37 mouse cellular contexts compared by ENCODE assay signal in genomic region chr10:76548218-76548617, GRCm38 (mm10). TPM values are rescaled to one million over a fixed set of nuclear protein-coding genes. Genes with fewer than 3 reads are reported as not detected.
"Had no signal": no experiment of that assay in that cellular context is flagged by ENCODE, and none has a peak within 500 bp of the region (broad histone marks: within the 10 kb centered on the region; RNA-seq: fewer than 3 reads in every experiment).

No protein-coding gene starts in this region.

- H3K4me1 ChIP-seq: embryonic facial prominence, embryonic 10.5 days; embryonic facial prominence, embryonic 12.5 days; embryonic facial prominence, embryonic 13.5 days; embryonic facial prominence, embryonic 15.5 days; forebrain, embryonic 10.5 days; forebrain, embryonic 12.5 days; forebrain, embryonic 13.5 days; forebrain, embryonic 15.5 days had no signal

- H3K27me3 ChIP-seq: embryonic facial prominence, embryonic 12.5 days; embryonic facial prominence, embryonic 13.5 days; embryonic facial prominence, embryonic 15.5 days; forebrain, embryonic 12.5 days; forebrain, embryonic 13.5 days; forebrain, embryonic 15.5 days had no signal

- H3K9me3 ChIP-seq: embryonic facial prominence, embryonic 10.5 days; embryonic facial prominence, embryonic 12.5 days; embryonic facial prominence, embryonic 13.5 days; embryonic facial prominence, embryonic 15.5 days; forebrain, embryonic 10.5 days; forebrain, embryonic 12.5 days; forebrain, embryonic 13.5 days; forebrain, embryonic 15.5 days had no signal

- H3K9ac ChIP-seq: embryonic facial prominence, embryonic 12.5 days; embryonic facial prominence, embryonic 13.5 days; embryonic facial prominence, embryonic 15.5 days; forebrain, embryonic 12.5 days; forebrain, embryonic 13.5 days; forebrain, embryonic 15.5 days; forebrain, postnatal 0 days had no signal

- DNase-seq: cerebellum, adult 2 months; cerebellum, adult 8-10 months; cerebellum, adult 9-10 months; cerebellum, adult 9-11 months; cerebellum, postnatal 10 days; cerebellum, postnatal 14 days; cerebellum, postnatal 25 days; cerebellum, postnatal 36 days; embryo, embryonic 11 days; forebrain, postnatal 0 days; gastrocnemius, adult 2 months; gastrocnemius, postnatal 10 days; gastrocnemius, postnatal 14 days; gastrocnemius, postnatal 25 days; gastrocnemius, postnatal 36 days; heart, adult 18-20 months; heart, adult 2 months had no signal

- H3K27ac ChIP-seq: embryonic facial prominence, embryonic 10.5 days; embryonic facial prominence, embryonic 12.5 days; embryonic facial prominence, embryonic 13.5 days; embryonic facial prominence, embryonic 15.5 days; forebrain, embryonic 10.5 days; forebrain, embryonic 12.5 days; forebrain, embryonic 13.5 days; forebrain, embryonic 15.5 days; gastrocnemius, adult 2 months; heart, adult 2 months had no signal

- ATAC-seq: forebrain, embryonic 13.5 days; forebrain, embryonic 14.5 days; forebrain, embryonic 15.5 days; forebrain, embryonic 16.5 days; forebrain, postnatal 0 days had no signal

- H3K4me2 ChIP-seq: embryonic facial prominence, embryonic 12.5 days; embryonic facial prominence, embryonic 13.5 days; embryonic facial prominence, embryonic 15.5 days; forebrain, embryonic 12.5 days; forebrain, embryonic 13.5 days; forebrain, embryonic 15.5 days had no signal

- H3K4me3 ChIP-seq: embryonic facial prominence, embryonic 10.5 days; embryonic facial prominence, embryonic 12.5 days; embryonic facial prominence, embryonic 13.5 days; embryonic facial prominence, embryonic 15.5 days; erythroblast, embryonic 14.5 days; forebrain, embryonic 10.5 days; forebrain, embryonic 12.5 days; forebrain, embryonic 13.5 days; forebrain, embryonic 15.5 days; gastrocnemius, adult 2 months; heart, adult 2 months had no signal

RNA-seq across cellular contexts. Expression of gene Spatc1l, which starts 13.9 kb away (rescaled TPM):
- total RNA-seq: common myeloid progenitor, adult 5-6 weeks; forebrain, postnatal 0 days; gastrocnemius, adult 18-20 months; gastrocnemius, adult 2 months; gastrocnemius, adult 8-10 months; gastrocnemius, postnatal 10 days; gastrocnemius, postnatal 14 days; gastrocnemius, postnatal 25 days; gastrocnemius, postnatal 36 days; gastrocnemius, postnatal 4 days; granulocyte monocyte progenitor cell, adult 5-6 weeks; heart, adult 18-20 months; heart, adult 2 months had no signal
- polyA plus RNA-seq: embryonic facial prominence, embryonic 11.5 days; embryonic facial prominence, embryonic 12.5 days; embryonic facial prominence, embryonic 13.5 days; embryonic facial prominence, embryonic 14.5 days; erythroblast, embryonic 14.5 days; forebrain, embryonic 10.5 days; forebrain, embryonic 11.5 days; forebrain, embryonic 12.5 days; forebrain, embryonic 14.5 days; forebrain, embryonic 15.5 days; forebrain, postnatal 0 days had no signal

RNA-seq across cellular contexts. Expression of gene Ftcd, which starts 27.2 kb away (rescaled TPM):
- total RNA-seq: common myeloid progenitor, adult 5-6 weeks; gastrocnemius, adult 2 months; gastrocnemius, postnatal 10 days; gastrocnemius, postnatal 14 days; gastrocnemius, postnatal 25 days; gastrocnemius, postnatal 36 days; granulocyte monocyte progenitor cell, adult 5-6 weeks; heart, adult 18-20 months; heart, adult 2 months had no signal
- polyA plus RNA-seq: cerebellum, adult 2 months; embryonic facial prominence, embryonic 10.5 days; embryonic facial prominence, embryonic 11.5 days; embryonic facial prominence, embryonic 13.5 days; embryonic facial prominence, embryonic 15.5 days; erythroblast, embryonic 14.5 days; forebrain, embryonic 10.5 days; forebrain, embryonic 11.5 days; forebrain, embryonic 12.5 days; forebrain, embryonic 13.5 days; forebrain, embryonic 14.5 days; forebrain, embryonic 15.5 days; frontal cortex, adult 2 months; heart, adult 2 months had no signal
